Mouse (Mus musculus) heart, postnatal 36 days (tissue): ENCODE results near the gene Tff2. TPM values are rescaled to one million over a fixed set of nuclear protein-coding genes. Genes with fewer than 3 reads are reported as not detected.

ENCODE experiments used
- DNase-seq, 2 experiments: peaks; one replicate each; pipeline ENCODE4 v3.0.0; 2021 to 2022
- intact Hi-C: fragments of 180-260 bp; cut with DNase I; formaldehyde crosslinking; loops from one replicate; pipeline ENCODE4 v1.15.1; 2025
- total RNA-seq, 2 experiments: library from RNA; stranded (reverse); gene quantifications; 2 replicates each; pipeline ENCODE4 v1.2.3; 2021

Tff2 gene
- total RNA-seq = not detected

- intact Hi-C loops = no loop called here
- no peak for DNase-seq
Measured at GRCm38 (mm10) chr17:31144040-31145037, at the start of gene Tff2. Gene Tff2, minus strand, starts transcription at chr17:31144282.

DNA sequence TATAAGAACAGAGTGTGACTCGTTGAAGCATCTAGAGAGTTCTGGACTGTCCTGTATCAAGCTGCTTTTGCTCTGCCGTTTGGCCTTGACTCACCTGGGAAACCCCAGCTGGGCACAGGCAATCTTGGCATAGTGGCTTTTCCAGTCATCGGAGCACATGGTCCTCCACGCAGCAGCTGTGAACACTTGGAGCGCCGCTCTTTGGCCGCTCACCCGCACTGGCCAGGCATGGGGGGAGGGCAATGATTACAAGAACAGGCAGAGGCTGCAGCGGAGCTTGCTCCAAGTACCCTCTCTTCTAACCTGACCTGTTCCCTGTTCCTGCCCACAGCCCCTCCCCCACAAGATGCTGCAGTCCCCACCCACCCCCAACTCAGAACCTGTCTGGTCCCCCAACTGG is 49.3 kb upstream of the Tff2 start:
- intact Hi-C loops = no loop called here
- DNase-seq = no peak

- DNase-seq = no peak
- intact Hi-C loops = no loop called here
Measured at GRCm38 (mm10) chr17:31192663-31193062, 48.6 kb upstream of the Tff2 start.

GRCm38 (mm10) chr17:31191825-31192224 is 47.7 kb upstream of the Tff2 start:
- intact Hi-C loops = no loop called here
- no peak for DNase-seq

DNA sequence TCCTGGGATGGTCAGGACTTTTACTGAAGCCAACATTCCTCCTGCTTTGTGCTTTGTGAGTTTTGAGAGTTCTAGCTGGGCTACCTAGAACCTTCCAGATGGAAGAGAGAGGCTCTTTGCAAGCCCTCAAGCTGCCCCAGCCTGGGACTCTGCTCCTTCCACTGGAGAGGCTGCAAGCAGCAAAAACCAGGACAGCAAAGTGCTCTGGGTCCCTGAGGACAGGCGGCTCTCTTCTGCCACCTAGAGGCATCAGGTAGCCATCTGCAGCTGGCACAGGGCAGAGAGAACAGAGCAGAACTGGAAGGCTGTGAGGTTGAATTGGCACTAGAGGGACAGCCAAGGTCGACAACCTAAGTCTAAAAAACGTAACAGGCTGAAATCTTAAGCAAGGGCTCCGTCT is 43.3 kb upstream of the Tff2 start:
- intact Hi-C loops = loop anchor here (1.0 to 5.0 kb wide), 3 partner anchors 49 to 176 kb away; no protein-coding TSS in a partner anchor
- peak; percentile 58 to 68 for DNase-seq

GRCm38 (mm10) chr17:31184269-31184990 is 40.3 kb upstream of the Tff2 start:
- DNase-seq = no peak
- intact Hi-C loops = no loop called here

DNA sequence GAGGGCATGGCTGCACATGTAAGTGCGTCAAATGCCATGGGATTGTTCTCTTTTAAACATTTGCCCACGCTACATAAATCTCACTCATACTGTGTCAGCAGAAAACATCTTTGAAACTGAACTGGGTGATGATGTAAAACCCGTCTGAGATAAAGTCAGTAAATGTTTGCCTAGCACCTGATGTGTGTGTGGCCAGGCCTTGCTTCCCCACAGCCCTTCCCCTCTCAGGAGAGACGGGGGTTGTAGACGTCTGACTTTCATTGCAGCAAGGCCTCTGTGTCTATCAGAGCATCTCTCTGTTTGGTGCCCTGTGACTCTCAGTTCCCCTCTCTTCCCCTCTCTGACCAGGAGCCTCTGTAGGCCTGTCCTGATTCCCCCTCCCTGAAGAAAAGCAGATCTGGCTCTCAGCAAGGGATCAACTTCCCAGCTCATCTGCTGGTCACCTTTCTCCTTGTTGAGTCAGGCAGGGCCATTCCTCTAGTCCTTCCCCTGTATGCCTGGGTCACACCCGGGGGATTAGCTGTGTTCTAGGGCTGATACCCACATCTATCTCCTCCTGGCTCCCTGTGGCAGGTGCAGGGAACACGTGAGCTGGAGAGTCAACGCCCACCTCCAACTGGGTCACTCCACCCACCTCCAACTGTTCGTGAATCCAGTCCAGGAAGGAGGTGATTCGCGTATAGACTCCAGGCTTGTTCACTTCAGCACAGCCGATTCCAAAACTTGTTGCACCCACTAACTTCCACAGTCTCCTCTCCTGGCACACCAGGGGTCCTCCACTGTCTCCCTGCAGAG is 39.3 kb upstream of the Tff2 start:
- intact Hi-C loops = no loop called here
- no peak for DNase-seq

DNA sequence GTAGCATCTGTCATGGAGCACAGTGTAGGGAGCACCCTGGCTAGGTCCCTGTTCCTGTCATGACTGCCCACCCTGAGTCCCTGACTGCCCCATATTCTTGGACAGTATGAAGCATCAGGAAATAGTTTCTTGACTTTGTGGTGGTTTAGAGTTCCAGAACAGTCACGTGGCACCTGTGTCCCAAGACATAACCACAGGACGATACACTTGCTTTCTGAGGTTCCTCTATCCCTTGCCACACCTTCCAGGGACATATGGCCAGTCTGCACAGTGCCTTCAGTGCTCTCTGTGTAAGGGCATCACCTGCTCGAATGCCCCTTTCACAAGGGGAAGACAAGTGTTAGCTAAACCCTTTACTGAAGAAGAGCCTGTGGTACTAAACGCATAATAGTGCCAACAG is 37.4 kb upstream of the Tff2 start:
- intact Hi-C loops = no loop called here
- no peak for DNase-seq

DNA sequence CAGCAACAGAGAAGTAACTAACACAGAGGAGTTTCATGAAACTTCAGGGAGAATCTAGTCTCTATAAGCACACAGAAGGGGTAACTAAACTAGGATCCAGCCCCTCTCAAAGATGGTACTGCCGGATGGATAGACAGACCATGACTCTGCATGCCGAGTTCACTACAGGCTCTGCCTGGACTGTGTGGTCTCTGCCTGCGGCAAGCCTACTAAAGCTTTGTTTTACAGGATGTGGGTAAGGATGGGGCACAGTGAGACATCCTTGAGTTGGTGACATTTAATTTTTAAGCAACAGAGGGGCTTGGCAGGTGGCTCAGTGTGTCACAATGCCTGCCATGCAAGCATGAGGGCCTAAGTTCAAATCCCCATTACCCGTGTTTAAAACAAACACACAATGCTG is 32.2 kb upstream of the Tff2 start:
- no peak for DNase-seq
- intact Hi-C loops = no loop called here

DNA sequence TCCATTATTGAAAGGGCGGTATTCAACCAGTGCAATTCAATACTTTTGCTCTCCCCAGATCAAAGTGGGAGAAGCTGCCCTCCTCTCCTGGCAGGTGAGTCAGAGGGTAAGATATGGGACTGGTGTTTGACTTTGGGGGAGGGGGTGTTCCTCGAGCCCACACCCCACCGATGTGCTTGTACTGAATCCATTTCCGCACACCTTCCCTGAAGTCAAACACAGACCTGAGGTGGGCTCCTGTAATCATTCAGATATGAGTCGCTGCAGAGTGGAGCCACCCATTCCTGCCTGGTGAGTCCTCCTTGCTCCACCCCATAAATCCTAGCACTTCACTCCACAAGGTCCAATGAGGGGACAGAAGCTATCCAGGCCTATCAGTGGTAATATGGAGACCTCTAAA is 25.7 kb upstream of the Tff2 start:
- DNase-seq = no peak
- intact Hi-C loops = no loop called here

GRCm38 (mm10) chr17:31165127-31165526 is 21.0 kb upstream of the Tff2 start, which contains the start of gene Tff1:
Gene Tff1, minus strand, starts transcription at chr17:31165277.
- intact Hi-C loops = no loop called here
- no peak for DNase-seq

- no peak for DNase-seq
- intact Hi-C loops = no loop called here
Measured at GRCm38 (mm10) chr17:31163821-31164220, 19.7 kb upstream of the Tff2 start.

GRCm38 (mm10) chr17:31162607-31163006 is 18.5 kb upstream of the Tff2 start:
- no peak for DNase-seq
- intact Hi-C loops = no loop called here

DNA sequence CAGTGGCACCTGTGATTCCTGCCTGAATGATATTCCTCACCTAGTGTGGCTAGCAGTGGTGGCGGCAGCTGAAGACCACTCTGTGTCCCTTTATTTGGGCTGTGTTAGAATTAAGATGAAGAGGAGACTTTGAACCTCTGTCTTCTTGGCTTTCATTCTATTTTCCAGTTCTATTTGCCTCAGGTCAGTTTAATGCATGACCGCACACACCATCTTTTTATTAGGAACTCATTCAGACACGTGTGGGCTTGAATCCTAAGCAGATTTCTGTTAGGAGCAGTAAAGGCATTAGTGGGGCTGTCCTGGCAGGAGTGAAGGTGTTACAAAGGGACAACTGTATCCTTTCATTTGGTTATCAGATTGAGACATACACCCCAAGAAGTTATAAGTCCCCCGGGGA is 16.2 kb upstream of the Tff2 start:
- DNase-seq = no peak
- intact Hi-C loops = no loop called here

GRCm38 (mm10) chr17:31157921-31158320 is 13.8 kb upstream of the Tff2 start:
- intact Hi-C loops = no loop called here
- no peak for DNase-seq

DNA sequence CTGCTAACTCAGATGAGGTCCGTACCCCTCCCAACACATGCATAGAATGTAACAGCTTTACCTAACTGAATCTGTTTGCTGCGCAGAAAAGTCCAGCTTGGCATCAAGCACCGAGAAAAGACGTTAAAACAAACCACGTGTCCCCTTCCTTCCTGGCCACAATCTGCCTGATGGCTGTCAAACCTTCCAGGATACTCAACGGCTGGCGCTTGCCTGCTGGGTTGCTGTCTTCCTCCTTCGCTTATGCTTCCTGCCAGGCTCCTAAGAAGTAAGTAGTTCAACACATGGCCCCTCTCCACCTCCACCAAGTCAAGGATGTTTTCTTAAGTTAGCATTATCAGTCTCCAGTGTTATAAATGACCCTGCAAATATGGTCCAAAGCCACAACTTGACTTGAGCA is 9.7 kb upstream of the Tff2 start:
- no peak for DNase-seq
- intact Hi-C loops = no loop called here

GRCm38 (mm10) chr17:31152966-31153499 is 9.0 kb upstream of the Tff2 start:
- no peak for DNase-seq
- intact Hi-C loops = no loop called here

DNA sequence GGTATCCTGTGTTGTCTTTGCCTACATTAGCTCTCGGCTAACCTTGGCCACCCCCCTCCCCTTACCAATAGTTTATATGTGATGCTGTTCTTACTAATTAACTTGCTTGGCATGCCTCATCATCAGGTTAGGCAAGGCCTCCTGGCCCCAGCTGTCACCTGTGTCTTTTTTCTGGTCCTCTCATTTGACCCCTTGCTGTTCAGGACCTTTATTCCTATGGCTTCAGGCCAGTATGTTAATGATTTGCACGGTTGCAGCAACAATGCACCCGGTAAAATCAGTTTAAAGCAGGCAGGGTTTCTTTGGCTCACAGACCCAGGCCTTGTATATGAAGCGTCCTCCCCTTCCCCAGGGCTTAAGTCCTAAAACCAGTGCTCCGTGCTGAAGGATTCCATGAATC is 8.4 kb upstream of the Tff2 start:
- intact Hi-C loops = no loop called here
- DNase-seq = no peak

DNA sequence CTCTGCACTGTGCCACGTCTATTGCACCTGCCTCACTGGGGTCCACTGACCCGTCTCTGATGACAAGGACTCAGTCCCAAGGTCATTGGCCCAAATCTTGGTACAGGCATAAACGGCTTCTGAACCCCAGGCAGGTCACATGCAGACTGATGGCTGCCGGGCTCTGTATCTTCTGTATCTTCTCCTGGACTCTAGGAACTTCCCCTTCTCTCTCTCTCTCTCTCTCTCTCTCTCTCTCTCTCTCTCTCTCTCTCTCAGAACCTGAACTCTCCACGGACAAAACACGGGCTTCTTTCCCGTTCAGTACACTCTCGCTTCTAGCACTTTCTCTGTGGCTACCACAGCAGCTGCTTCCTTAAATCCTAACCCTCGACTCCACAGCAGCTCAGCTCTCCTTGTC is 1.9 kb upstream of the Tff2 start:
- intact Hi-C loops = no loop called here
- DNase-seq = no peak

- DNase-seq = no peak
- intact Hi-C loops = no loop called here
Measured at GRCm38 (mm10) chr17:31142116-31142515, 2.0 kb downstream of the Tff2 start.

DNA sequence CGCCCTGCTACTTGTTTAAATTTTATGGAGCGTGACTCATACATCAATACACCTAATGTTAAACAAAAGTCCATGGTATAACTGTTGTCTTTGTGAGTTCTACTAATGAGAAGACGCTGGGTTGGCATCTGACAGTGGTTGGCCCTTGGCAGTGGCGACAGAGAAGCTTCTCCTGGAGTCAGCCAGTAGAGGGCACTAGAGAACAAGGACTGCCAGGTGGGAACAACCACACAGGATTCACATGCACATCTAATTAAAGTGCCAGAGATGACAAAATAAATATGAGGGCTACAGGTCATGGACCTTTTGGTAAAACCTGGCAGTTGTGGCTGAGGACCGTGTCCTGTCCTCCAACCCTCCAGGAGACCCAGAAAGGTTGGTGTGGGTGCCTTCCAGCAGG is 5.7 kb downstream of the Tff2 start:
- intact Hi-C loops = loop anchor here (1.0 to 5.0 kb wide), 3 partner anchors 49 to 133 kb away; no protein-coding TSS in a partner anchor
- peak; percentile 51 to 56 for DNase-seq
